Mouse (Mus musculus) CD4-positive helper T cell, adult 2 months (primary cell): Measurements from ENCODE around the gene Shh.

ENCODE experiments used
- DNase-seq: peaks from one replicate; pipeline ENCODE4 v3.0.0-alpha.2; 2012; ENCODE audit warnings: low read depth, missing footprints, low spot score

Gene Shh

GRCm38 (mm10) chr5:28459456-28460225 is 7.4 kb downstream of the Shh start:
- no peak for DNase-seq

GRCm38 (mm10) chr5:28458821-28459240 is 8.2 kb downstream of the Shh start:
- DNase-seq: no peak

DNA sequence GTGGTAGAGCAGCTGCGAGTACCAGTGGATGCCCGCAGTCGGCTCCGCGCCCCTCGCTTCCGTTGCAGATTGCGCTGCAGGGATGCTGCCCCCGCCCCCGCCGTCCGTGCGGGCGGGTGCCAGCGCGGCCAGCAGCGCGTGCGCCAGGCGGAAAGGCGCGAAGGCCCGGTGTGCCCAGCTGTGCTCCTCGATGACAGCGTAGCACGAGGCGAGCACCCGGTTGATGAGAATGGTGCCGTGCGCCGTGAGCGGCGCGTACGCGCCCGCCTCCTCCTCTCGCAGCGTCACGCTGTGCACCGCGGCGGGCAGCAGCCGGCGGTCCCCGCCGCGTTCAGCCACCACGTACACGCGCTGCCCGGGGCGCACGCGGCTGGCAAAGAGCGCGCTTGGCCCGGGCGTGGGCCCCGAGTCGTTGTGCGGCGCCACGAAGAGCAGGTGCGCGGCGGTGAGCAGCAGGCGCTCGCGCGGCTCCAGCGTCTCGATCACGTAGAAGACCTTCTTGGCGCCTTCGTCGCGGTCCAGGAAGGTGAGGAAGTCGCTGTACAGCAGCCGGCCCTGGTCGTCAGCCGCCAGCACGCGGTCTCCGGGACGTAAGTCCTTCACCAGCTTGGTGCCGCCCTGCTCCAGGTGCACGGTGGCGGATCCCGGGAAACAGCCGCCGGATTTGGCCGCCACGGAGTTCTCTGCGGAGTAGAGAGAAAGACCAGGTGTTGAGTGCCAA is 9.0 kb downstream of the Shh start:
- DNase-seq: no peak

DNA sequence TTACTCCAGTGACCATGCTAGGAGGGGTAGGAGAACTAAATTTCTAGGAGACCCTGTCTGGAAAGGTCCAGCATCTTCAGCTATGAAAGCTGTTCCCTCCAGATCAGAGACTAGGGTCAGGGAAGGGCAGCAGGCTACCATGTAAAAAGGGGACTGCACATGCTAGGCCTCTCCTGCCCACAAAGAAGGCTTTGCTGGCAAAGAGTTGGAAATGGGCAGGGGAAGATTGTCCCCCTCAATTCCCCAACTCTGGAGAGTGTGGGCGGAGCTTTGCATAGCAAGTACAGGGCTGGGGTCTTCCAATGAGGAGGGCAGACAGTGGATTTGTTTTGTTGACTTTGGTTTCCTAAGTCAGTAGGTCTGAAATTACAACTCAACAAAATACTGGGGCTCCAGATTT is 10.7 kb downstream of the Shh start:
- no peak for DNase-seq

- DNase-seq: no peak
These were observed 11.3 kb downstream of the Shh start for GRCm38 (mm10) chr5:28455721-28456120.

GRCm38 (mm10) chr5:28454546-28454945 is 12.5 kb downstream of the Shh start:
- no peak for DNase-seq

GRCm38 (mm10) chr5:28453523-28453922 is 13.5 kb downstream of the Shh start:
- DNase-seq: no peak

DNA sequence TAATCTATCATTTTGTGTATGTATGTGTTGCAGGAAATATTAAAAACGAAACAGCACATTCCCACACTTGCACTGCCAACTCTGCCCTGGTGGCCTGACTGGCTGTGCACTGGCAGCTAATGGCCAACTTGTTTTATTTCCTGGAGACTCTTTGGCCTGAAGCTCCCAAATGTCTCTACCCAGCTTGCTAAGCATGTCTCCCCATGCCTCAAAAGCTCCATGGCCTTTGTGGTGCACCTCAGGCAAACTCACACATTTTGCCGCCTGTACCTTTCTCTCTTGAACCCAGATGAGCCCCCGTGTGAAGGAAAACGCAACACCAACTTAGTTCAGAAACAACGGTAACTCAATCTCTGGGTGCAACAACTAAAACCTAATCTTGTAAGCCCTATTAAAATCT is 14.0 kb downstream of the Shh start:
- DNase-seq: no peak

DNA sequence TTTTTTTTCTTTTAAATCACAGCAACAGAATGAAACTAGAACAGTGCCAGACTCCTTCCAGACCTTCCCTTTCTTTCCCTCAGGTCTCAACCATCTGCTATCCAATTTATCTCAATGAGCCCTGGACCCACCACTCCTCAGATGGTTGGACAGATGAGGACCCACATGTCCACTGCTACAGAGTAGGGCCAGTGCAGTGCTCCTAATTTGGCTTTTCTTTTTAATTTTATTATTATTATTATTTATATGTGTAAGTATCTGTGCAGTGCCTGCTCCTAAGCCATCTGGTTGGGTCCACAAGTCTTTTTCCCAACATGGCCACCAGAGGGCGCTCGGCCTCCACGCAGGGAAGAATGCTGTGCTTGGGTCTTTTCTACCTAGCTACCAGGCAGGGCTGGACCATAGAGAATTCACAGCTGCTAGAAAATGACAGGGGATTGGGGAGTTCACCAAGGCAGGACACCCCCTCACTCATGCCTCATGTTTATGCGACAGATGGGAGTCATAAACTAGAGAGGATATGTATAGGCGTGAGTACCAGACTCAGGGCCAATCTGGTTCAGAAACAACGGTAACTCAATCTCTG is 15.9 kb downstream of the Shh start:
- peak; percentile 58 for DNase-seq

DNA sequence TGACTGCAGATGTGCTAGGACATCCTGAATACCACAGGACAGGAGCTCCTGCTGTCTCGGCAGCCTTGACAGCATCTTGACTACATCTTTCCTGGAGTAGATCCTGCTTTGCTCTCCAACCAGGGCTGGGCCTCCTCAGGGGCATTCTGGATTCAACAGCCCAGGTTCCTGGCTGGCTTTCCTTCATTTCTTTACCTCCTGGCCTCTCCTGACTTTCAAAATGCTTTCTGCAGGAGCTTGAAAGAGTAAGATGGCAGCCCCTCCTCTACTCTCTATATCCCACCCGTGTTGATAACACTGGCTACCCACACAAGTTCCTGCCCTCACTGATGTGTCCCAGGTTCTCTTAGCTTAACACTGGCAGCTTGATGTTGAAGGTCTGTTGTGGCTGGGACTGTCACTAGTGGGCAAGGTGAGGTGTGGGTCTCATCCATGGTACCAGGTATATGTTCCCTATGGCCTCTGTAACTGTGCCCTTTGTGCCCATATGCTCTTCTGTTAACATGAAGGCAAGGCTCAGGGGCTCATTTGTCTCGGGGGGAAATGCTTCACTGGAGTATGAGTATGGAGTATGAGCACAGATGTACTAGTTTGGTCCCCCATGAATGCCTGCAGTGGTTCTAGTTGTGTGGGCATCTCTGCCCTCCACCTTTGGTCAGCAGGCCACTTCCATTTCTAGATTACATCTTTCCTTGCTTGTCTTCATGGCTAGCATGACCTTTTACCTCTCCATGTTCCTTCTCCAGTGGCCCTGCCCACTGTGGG is 16.7 kb downstream of the Shh start:
- DNase-seq: no peak

- no peak for DNase-seq
These were observed 41.1 kb downstream of the Shh start for GRCm38 (mm10) chr5:28425926-28426325.

DNA sequence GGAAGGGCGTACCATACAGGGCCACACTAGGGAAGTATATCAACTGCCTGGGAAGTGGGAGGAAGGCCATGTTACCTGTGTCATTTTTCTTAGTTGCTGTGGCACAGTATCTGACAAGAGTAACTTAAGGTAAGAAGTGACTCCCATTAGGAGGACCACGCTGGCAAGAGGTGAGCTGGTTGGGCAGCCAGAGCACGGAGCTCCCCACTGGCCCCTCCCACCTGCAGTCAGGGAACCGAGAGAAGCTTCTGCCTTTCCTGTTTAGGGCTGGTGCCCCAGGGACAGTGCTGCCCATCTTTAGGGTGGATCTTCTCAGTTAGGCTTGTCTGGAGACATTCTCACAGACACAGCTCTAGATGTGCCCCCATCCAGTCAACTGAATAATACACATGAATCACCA is 43.3 kb downstream of the Shh start:
- DNase-seq: no peak

- DNase-seq: no peak
These were observed 47.3 kb downstream of the Shh start for GRCm38 (mm10) chr5:28419640-28420265.

GRCm38 (mm10) chr5:28418734-28419133 is 48.3 kb downstream of the Shh start:
- DNase-seq: no peak

- DNase-seq: no peak
These were observed 51.0 kb downstream of the Shh start for GRCm38 (mm10) chr5:28416029-28416428.

GRCm38 (mm10) chr5:28414076-28414475 is 53.0 kb downstream of the Shh start:
- DNase-seq: no peak

DNA sequence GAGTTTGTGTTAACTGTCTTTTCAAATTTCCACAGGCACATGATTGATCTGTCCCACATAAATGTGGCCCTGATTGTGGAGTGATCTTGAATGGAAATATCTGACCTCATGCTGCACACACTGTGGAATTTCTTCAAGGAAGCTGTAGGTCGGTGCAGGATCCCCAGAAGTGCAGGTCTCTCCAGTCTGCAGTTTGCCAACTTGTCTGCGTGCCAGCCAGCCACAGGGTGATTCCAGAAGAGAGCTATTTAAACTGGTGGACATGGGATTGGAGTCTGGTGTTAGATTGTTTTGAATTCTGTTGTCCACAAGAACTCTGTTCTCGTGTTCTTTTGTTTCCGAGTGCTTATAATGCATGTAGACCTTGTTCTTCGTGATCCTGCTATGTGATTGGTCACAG is 53.5 kb downstream of the Shh start:
- no peak for DNase-seq

DNA sequence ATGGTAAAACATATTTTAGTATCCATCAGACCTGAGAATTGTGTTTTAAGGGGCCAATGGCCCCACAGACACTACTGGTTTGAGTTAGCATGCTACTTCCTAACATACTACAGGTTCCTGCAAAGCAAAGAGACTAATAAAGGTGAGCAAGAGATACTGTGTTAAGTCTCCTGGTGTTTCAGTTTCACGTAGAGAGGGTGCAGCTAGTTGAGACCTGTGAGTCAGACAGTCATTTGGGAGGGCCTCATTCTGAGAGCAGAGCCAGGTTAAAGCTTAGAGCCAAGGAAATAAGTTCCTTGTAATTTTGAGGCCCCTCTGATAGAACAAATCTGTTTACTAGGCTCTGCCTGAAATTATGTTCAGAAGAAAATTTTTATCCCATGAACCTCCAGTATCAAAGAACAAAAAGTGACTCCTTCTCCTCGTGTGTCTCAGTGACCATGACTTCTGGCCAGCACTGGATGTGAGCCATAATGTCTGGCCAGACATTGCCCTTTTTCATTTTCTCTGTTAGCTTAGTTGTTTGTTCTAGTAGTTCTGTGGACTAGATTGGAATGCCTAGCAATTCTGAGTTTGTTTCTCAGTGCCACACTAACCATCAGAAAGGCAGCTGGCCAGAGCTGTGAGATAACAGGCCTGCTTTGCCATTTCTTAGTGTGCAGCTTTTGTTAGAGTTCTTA is 54.9 kb downstream of the Shh start:
- DNase-seq: no peak
